Mouse (Mus musculus): ENCODE measurements at regions not wholly inside any gene's neighbourhood (a gene's known extent, or its start where the extent isn't known, plus 50 kb on each side); places are given as distances from the start of the nearest gene placed in this dataset.

GRCm38 (mm10) chr15:96046651-96047050 is 240.7 kb upstream of the Arid2 start:
- TF ChIP-seq ZC3H11A (IDR thresholded peaks at IDR 0.05; ENCODE audit: low read depth, low read length) (no peak), CTCF (IDR thresholded peaks at IDR 0.05 in 2 of 3, conservative IDR thresholded peaks at IDR 0.05 in 1 of 3; ENCODE audit: control insufficient read depth in 1 of 3, insufficient read depth in 1 of 3, low read depth in 2 of 3, low read length in 3 of 3, poor library complexity in 1 of 3, severe bottlenecking in 1 of 3) (no peak), POLR2A (IDR thresholded peaks at IDR 0.05; ENCODE audit: control insufficient read depth in 1 of 2, insufficient read depth in 1 of 2, low read depth in 1 of 2, low read length in 2 of 2, poor library complexity in 1 of 2) (no peak), MXI1 (IDR thresholded peaks at IDR 0.05; ENCODE audit: low read depth, low read length) (no peak), GATA1 (IDR thresholded peaks at IDR 0.05; ENCODE audit: low read depth, low read length) (no peak), USF2 (IDR thresholded peaks at IDR 0.05; ENCODE audit: borderline replicate concordance in 1 of 2, insufficient read depth in 1 of 2, low read depth in 1 of 2, low read length in 2 of 2) (no peak), NELFE (IDR thresholded peaks at IDR 0.05; ENCODE audit: low read depth, low read length) (no peak)

All from MEL (cell line).